Comparison of ENCODE assay signal across 9 mouse cellular contexts in the genomic region with DNA sequence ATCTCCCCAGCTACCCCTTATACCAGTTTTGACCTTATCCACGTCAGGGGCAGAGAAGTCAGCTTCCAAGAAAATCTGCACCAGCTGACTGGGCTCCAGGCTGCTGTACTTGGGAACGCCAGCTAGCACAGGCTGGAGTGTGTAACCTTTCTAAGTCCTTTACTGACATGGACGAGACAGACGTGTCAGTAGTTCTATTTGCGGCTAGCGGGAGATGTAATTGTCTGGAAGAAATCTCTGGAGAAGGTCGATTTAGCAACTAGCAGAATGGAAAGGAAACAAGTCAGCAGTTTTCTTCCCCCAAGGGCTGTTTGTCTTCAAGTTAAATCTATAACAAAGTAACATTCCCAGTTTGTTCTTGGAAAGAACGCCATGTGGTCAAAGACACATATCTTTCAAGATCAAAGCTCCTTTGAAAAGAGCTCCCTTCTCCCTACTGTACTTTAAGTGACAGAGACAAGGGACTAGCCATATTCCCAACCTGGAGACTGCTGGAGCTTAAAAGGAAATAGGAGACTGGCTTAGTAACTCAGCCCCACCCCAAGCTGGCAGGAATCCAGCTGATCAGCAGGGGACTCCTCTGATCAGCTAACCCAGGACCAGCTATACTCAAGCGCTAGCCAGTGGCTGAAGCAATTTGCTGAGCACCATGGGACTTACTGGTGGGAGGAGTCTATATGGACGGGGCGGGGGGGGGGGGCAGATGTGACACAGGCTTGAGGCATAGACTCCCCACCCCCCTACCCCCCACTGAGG. TPM values are rescaled to one million over a fixed set of nuclear protein-coding genes. Genes with fewer than 3 reads are reported as not detected.
DNase-seq lines count a peak whose midpoint lies in the region; ATAC-seq and TF ChIP-seq lines count a peak whose summit lies in the region.
"Had no signal": no experiment of that assay in that cellular context is flagged by ENCODE, and none has a peak within 500 bp of the region (broad histone marks: within the 10 kb centered on the region; RNA-seq: fewer than 3 reads in every experiment).

No protein-coding gene starts in this region.

- whole genome bisulfite sequencing in embryonic facial prominence, embryonic 11.5 days, result 21% methylated on average over 11 of the region's 11 CpGs
- WGBS in hindbrain, embryonic 10.5 days, result 34% methylated on average over 11 of the region's 11 CpGs
- WGBS in limb, embryonic 14.5 days, result 21% methylated on average over 11 of the region's 11 CpGs

- DNase-seq in kidney, adult 18-20 months, result peak; percentile 27
- no peak for DNase-seq in kidney, adult 11 months
- DNase-seq in embryonic facial prominence, embryonic 11.5 days (ENCODE audit: low spot score), result peak; percentile 60
- peak; percentile 48 for DNase-seq in hindbrain, embryonic 10.5 days (ENCODE audit: low spot score)
- DNase-seq in limb, embryonic 14.5 days (ENCODE audit: low spot score), result peak; percentile 81
- DNase-seq in testis, postnatal 10 days (ENCODE audit: low spot score), result peak; percentile 81
- no peak for DNase-seq in cerebellum, adult 8-10 months
- no peak for DNase-seq in thymus, postnatal 36 days

- no peak; the same call in 1 of the 2 replicates for ATAC-seq in embryonic facial prominence, embryonic 11.5 days (replicated peaks; ENCODE audit: insufficient number of reproducible peaks, low FRiP score, low TSS enrichment, low read depth)
- peak; percentile 38 for ATAC-seq in limb, embryonic 14.5 days (ENCODE audit: low FRiP score, low read depth)

- H3K27me3 ChIP-seq in embryonic facial prominence, embryonic 11.5 days (ENCODE audit: control insufficient read depth, insufficient read depth, low read length), result no peaks in the 10 kb centered on the region
- peaks cover 6% of the 10 kb centered on the region for H3K27me3 ChIP-seq in hindbrain, embryonic 10.5 days (ENCODE audit: insufficient read depth, poor library complexity, severe bottlenecking)
- H3K27me3 ChIP-seq in limb, embryonic 14.5 days (ENCODE audit: control insufficient read depth, insufficient read depth, low read length), result no peaks in the 10 kb centered on the region
- H3K27me3 ChIP-seq: limb, embryonic 15.5 days had no signal

- H3K4me3 ChIP-seq in embryonic facial prominence, embryonic 11.5 days (ENCODE audit: low read depth, low read length), result no peak overlapping the region
- H3K4me3 ChIP-seq in hindbrain, embryonic 10.5 days, result no peak overlapping the region
- no peak overlapping the region for H3K4me3 ChIP-seq in limb, embryonic 14.5 days (replicated peaks; ENCODE audit: low read length)
- H3K4me3 ChIP-seq: limb, embryonic 15.5 days had no signal

- no peaks in the 10 kb centered on the region for H3K9me3 ChIP-seq in embryonic facial prominence, embryonic 11.5 days (replicated peaks; ENCODE audit: control insufficient read depth, low read length)
- H3K9me3 ChIP-seq in hindbrain, embryonic 10.5 days, result no peaks in the 10 kb centered on the region
- H3K9me3 ChIP-seq in limb, embryonic 14.5 days (ENCODE audit: control insufficient read depth, low read length), result no peaks in the 10 kb centered on the region
- H3K9me3 ChIP-seq: limb, embryonic 15.5 days had no signal

- H3K4me2 ChIP-seq in embryonic facial prominence, embryonic 11.5 days (ENCODE audit: low read depth, low read length), result no peak overlapping the region
- no peak overlapping the region for H3K4me2 ChIP-seq in limb, embryonic 14.5 days (replicated peaks; ENCODE audit: low read depth, low read length, severe bottlenecking)
- H3K4me2 ChIP-seq: limb, embryonic 15.5 days had no signal

- no peak overlapping the region for H3K27ac ChIP-seq in embryonic facial prominence, embryonic 11.5 days (replicated peaks; ENCODE audit: low read depth, low read length)
- H3K27ac ChIP-seq in hindbrain, embryonic 10.5 days, result peak overlapping the region; percentile 16; the same call in 1 of the 2 replicates
- H3K27ac ChIP-seq in limb, embryonic 14.5 days (replicated peaks; ENCODE audit: low read depth, low read length), result no peak overlapping the region
- H3K27ac ChIP-seq: limb, embryonic 15.5 days had no signal

- H3K36me3 ChIP-seq in embryonic facial prominence, embryonic 11.5 days (replicated peaks; ENCODE audit: control insufficient read depth, insufficient read depth, low read depth, low read length), result no peaks in the 10 kb centered on the region
- H3K36me3 ChIP-seq in hindbrain, embryonic 10.5 days, result no peaks in the 10 kb centered on the region
- H3K36me3 ChIP-seq in limb, embryonic 14.5 days (ENCODE audit: control insufficient read depth, insufficient read depth, low read length), result no peaks in the 10 kb centered on the region
- H3K36me3 ChIP-seq: limb, embryonic 15.5 days had no signal

- H3K9ac ChIP-seq in embryonic facial prominence, embryonic 11.5 days (replicated peaks; ENCODE audit: low read length), result no peak overlapping the region
- no peak overlapping the region for H3K9ac ChIP-seq in limb, embryonic 14.5 days (ENCODE audit: low read depth, low read length, severe bottlenecking)
- H3K9ac ChIP-seq: limb, embryonic 15.5 days had no signal

- peaks cover 3% of the 10 kb centered on the region; the same call in 1 of the 2 replicates for H3K4me1 ChIP-seq in embryonic facial prominence, embryonic 11.5 days (ENCODE audit: control insufficient read depth, insufficient read depth, low read length)
- H3K4me1 ChIP-seq in hindbrain, embryonic 10.5 days (replicated peaks), result peaks cover 52% of the 10 kb centered on the region
- H3K4me1 ChIP-seq in limb, embryonic 14.5 days (ENCODE audit: control insufficient read depth, insufficient read depth, low read length), result peaks cover 14% of the 10 kb centered on the region

- no peak for TF ChIP-seq POLR2A in limb, embryonic 14.5 days (IDR thresholded peaks at IDR 0.05; ENCODE audit: borderline replicate concordance, extremely low read depth, insufficient read depth, insufficient read length)

RNA-seq across cellular contexts. Expression of a gene that starts 44.8 kb away (rescaled TPM):
- 1.8 and 2.4 TPM in 2 replicates for polyA plus RNA-seq in embryonic facial prominence, embryonic 11.5 days (2014; fragmentation: Nextera tagmentation; extraction: Ambion mirVana)
- 3.8 and 5.8 TPM in 2 replicates for polyA plus RNA-seq in hindbrain, embryonic 10.5 days (2016; fragmentation: Nextera tagmentation; extraction: Ambion mirVana)
- 2.7 and 2.9 TPM in 2 replicates for polyA plus RNA-seq in limb, embryonic 14.5 days (2012; rRNA removed)
- polyA plus RNA-seq in limb, embryonic 14.5 days (2014; fragmentation: Nextera tagmentation; extraction: Ambion mirVana), result 6.0 and 7.5 TPM in 2 replicates

Comparison
In these comparisons a context has a peak if more than half of its experiments do, and no peak if none do; other contexts are left out.
1. DNase-seq: peak in kidney, adult 18-20 months (single experiment), embryonic facial prominence, embryonic 11.5 days (single experiment), hindbrain, embryonic 10.5 days (single experiment), limb, embryonic 14.5 days (single experiment) and testis, postnatal 10 days (single experiment); none in kidney, adult 11 months (single experiment), cerebellum, adult 8-10 months (single experiment) and thymus, postnatal 36 days (0 of 2).